Mouse (Mus musculus): ENCODE data around the gene Slpi. TPM values are rescaled to one million over a fixed set of nuclear protein-coding genes. Genes with fewer than 3 reads are reported as not detected.

Gene Slpi
- polyA plus RNA-seq, 1 experiment from 2014 or later, result not detected

GRCm38 (mm10) chr2:164432541-164433191, 43.8 kb upstream of the Slpi start:
- Histone ChIP-seq H3K9me3 (ENCODE audit: control insufficient read depth, low read length) (no peaks in the 10 kb centered on the region), H3K4me2 (replicated peaks; ENCODE audit: low read depth, low read length) (peak overlapping the region; percentile 25), H3K36me3 (ENCODE audit: control insufficient read depth, insufficient read depth, low read length) (peaks cover 15% of the 10 kb centered on the region; the same call in 1 of the 2 replicates), H3K4me3 (ENCODE audit: low read length) (no peak overlapping the region), H3K27me3 (ENCODE audit: control insufficient read depth, insufficient read depth, low read length) (no peaks in the 10 kb centered on the region), H3K4me1 (ENCODE audit: control insufficient read depth, insufficient read depth, low read length) (peaks cover 70% of the 10 kb centered on the region), H3K9ac (ENCODE audit: low read depth, low read length) (no peak overlapping the region; the same call in 1 of the 2 replicates), H3K27ac (ENCODE audit: low read depth, low read length) (peak overlapping the region; percentile 80)
- peak; percentile 11 for ATAC-seq (ENCODE audit: low FRiP score, low TSS enrichment)
- WGBS, result 16% methylated on average over 22 of the region's 22 CpGs

GRCm38 (mm10) chr2:164431676-164432465, 43.0 kb upstream of the Slpi start:
- Histone ChIP-seq H3K4me3 (ENCODE audit: low read length) (no peak overlapping the region; the same call in 1 of the 2 replicates), H3K27me3 (ENCODE audit: control insufficient read depth, insufficient read depth, low read length) (no peaks in the 10 kb centered on the region), H3K9me3 (ENCODE audit: control insufficient read depth, low read length) (no peaks in the 10 kb centered on the region), H3K36me3 (ENCODE audit: control insufficient read depth, insufficient read depth, low read length) (peaks cover 23% of the 10 kb centered on the region; the same call in 1 of the 2 replicates), H3K4me2 (replicated peaks; ENCODE audit: low read depth, low read length) (peak overlapping the region; percentile 25), H3K9ac (ENCODE audit: low read depth, low read length) (peak overlapping the region; percentile 14; the same call in 1 of the 2 replicates), H3K27ac (ENCODE audit: low read depth, low read length) (peak overlapping the region; percentile 80), H3K4me1 (ENCODE audit: control insufficient read depth, insufficient read depth, low read length) (peaks cover 64% of the 10 kb centered on the region)
- 45% methylated on average over 9 of the region's 9 CpGs for WGBS
- no peak for ATAC-seq (ENCODE audit: low FRiP score, low TSS enrichment)

GRCm38 (mm10) chr2:164430697-164431096, 41.8 kb upstream of the Slpi start:
- no peaks in the 10 kb centered on the region for H3K9me3 ChIP-seq (ENCODE audit: control insufficient read depth, low read length)
- H3K4me3 ChIP-seq (ENCODE audit: low read length), result no peak overlapping the region
- H3K9ac ChIP-seq (ENCODE audit: low read depth, low read length), result no peak overlapping the region
- WGBS, result 9% methylated on average over 7 of the region's 7 CpGs
- H3K27me3 ChIP-seq (ENCODE audit: control insufficient read depth, insufficient read depth, low read length), result no peaks in the 10 kb centered on the region
- ATAC-seq (ENCODE audit: low FRiP score, low TSS enrichment), result 0 out of 2 replicates have a peak, but pooled peaks have one; percentile 44
- no peak overlapping the region; the same call in 1 of the 2 replicates for H3K27ac ChIP-seq (ENCODE audit: low read depth, low read length)
- H3K36me3 ChIP-seq (ENCODE audit: control insufficient read depth, insufficient read depth, low read length), result peaks cover 24% of the 10 kb centered on the region; the same call in 1 of the 2 replicates
- H3K4me1 ChIP-seq (ENCODE audit: control insufficient read depth, insufficient read depth, low read length), result peaks cover 53% of the 10 kb centered on the region
- no peak overlapping the region for H3K4me2 ChIP-seq (replicated peaks; ENCODE audit: low read depth, low read length)

GRCm38 (mm10) chr2:164429881-164430615, 41.2 kb upstream of the Slpi start:
- Histone ChIP-seq H3K4me3 (ENCODE audit: low read length) (no peak overlapping the region), H3K9ac (ENCODE audit: low read depth, low read length) (no peak overlapping the region), H3K4me1 (ENCODE audit: control insufficient read depth, insufficient read depth, low read length) (peaks cover 47% of the 10 kb centered on the region), H3K4me2 (replicated peaks; ENCODE audit: low read depth, low read length) (no peak overlapping the region), H3K27me3 (ENCODE audit: control insufficient read depth, insufficient read depth, low read length) (no peaks in the 10 kb centered on the region), H3K9me3 (ENCODE audit: control insufficient read depth, low read length) (no peaks in the 10 kb centered on the region), H3K27ac (ENCODE audit: low read depth, low read length) (no peak overlapping the region; the same call in 1 of the 2 replicates), H3K36me3 (ENCODE audit: control insufficient read depth, insufficient read depth, low read length) (peaks cover 24% of the 10 kb centered on the region; the same call in 1 of the 2 replicates)
- WGBS, result 51% methylated on average over 15 of the region's 15 CpGs
- no peak for ATAC-seq (ENCODE audit: low FRiP score, low TSS enrichment)

- ATAC-seq (ENCODE audit: low FRiP score, low TSS enrichment), result no peak
- Histone ChIP-seq H3K4me2 (replicated peaks; ENCODE audit: low read depth, low read length) (no peak overlapping the region), H3K9me3 (ENCODE audit: control insufficient read depth, low read length) (no peaks in the 10 kb centered on the region), H3K36me3 (ENCODE audit: control insufficient read depth, insufficient read depth, low read length) (peaks cover 35% of the 10 kb centered on the region; the same call in 1 of the 2 replicates), H3K27me3 (ENCODE audit: control insufficient read depth, insufficient read depth, low read length) (no peaks in the 10 kb centered on the region), H3K27ac (ENCODE audit: low read depth, low read length) (no peak overlapping the region), H3K9ac (ENCODE audit: low read depth, low read length) (no peak overlapping the region), H3K4me1 (ENCODE audit: control insufficient read depth, insufficient read depth, low read length) (peaks cover 31% of the 10 kb centered on the region), H3K4me3 (ENCODE audit: low read length) (no peak overlapping the region)
- WGBS, result 30% methylated on average over 5 of the region's 5 CpGs
Observed at GRCm38 (mm10) chr2:164428451-164428850, 39.6 kb upstream of the Slpi start.

GRCm38 (mm10) chr2:164426952-164427351, 38.1 kb upstream of the Slpi start:
- H3K27me3 ChIP-seq (ENCODE audit: control insufficient read depth, insufficient read depth, low read length), result no peaks in the 10 kb centered on the region
- no peak for ATAC-seq (ENCODE audit: low FRiP score, low TSS enrichment)
- no peak overlapping the region for H3K27ac ChIP-seq (ENCODE audit: low read depth, low read length)
- H3K4me2 ChIP-seq (replicated peaks; ENCODE audit: low read depth, low read length), result no peak overlapping the region
- WGBS, result 74% methylated on average over 5 of the region's 5 CpGs
- no peaks in the 10 kb centered on the region for H3K9me3 ChIP-seq (ENCODE audit: control insufficient read depth, low read length)
- H3K9ac ChIP-seq (ENCODE audit: low read depth, low read length), result no peak overlapping the region
- H3K4me3 ChIP-seq (ENCODE audit: low read length), result no peak overlapping the region
- H3K4me1 ChIP-seq (ENCODE audit: control insufficient read depth, insufficient read depth, low read length), result peaks cover 16% of the 10 kb centered on the region
- H3K36me3 ChIP-seq (ENCODE audit: control insufficient read depth, insufficient read depth, low read length), result peaks cover 35% of the 10 kb centered on the region; the same call in 1 of the 2 replicates

- Histone ChIP-seq H3K27me3 (ENCODE audit: control insufficient read depth, insufficient read depth, low read length) (no peaks in the 10 kb centered on the region), H3K4me1 (ENCODE audit: control insufficient read depth, insufficient read depth, low read length) (peaks cover 8% of the 10 kb centered on the region), H3K27ac (ENCODE audit: low read depth, low read length) (no peak overlapping the region), H3K36me3 (ENCODE audit: control insufficient read depth, insufficient read depth, low read length) (peaks cover 35% of the 10 kb centered on the region; the same call in 1 of the 2 replicates), H3K4me3 (ENCODE audit: low read length) (no peak overlapping the region), H3K4me2 (replicated peaks; ENCODE audit: low read depth, low read length) (no peak overlapping the region), H3K9ac (ENCODE audit: low read depth, low read length) (no peak overlapping the region), H3K9me3 (ENCODE audit: control insufficient read depth, low read length) (no peaks in the 10 kb centered on the region)
- peak; percentile 51; the same call in 1 of the 2 replicates for ATAC-seq (ENCODE audit: low FRiP score, low TSS enrichment)
- WGBS, result 26% methylated on average over 12 of the region's 12 CpGs
Observed at GRCm38 (mm10) chr2:164426121-164426520, 37.2 kb upstream of the Slpi start.

- Histone ChIP-seq H3K27ac (ENCODE audit: low read depth, low read length) (no peak overlapping the region), H3K4me3 (ENCODE audit: low read length) (no peak overlapping the region), H3K4me1 (ENCODE audit: control insufficient read depth, insufficient read depth, low read length) (peaks cover under 1% of the 10 kb centered on the region; the same call in 1 of the 2 replicates), H3K9ac (ENCODE audit: low read depth, low read length) (no peak overlapping the region), H3K4me2 (replicated peaks; ENCODE audit: low read depth, low read length) (no peak overlapping the region), H3K27me3 (ENCODE audit: control insufficient read depth, insufficient read depth, low read length) (no peaks in the 10 kb centered on the region), H3K36me3 (ENCODE audit: control insufficient read depth, insufficient read depth, low read length) (peaks cover 35% of the 10 kb centered on the region; the same call in 1 of the 2 replicates), H3K9me3 (ENCODE audit: control insufficient read depth, low read length) (no peaks in the 10 kb centered on the region)
- 84% methylated on average over 5 of the region's 5 CpGs for WGBS
- no peak for ATAC-seq (ENCODE audit: low FRiP score, low TSS enrichment)
Observed at GRCm38 (mm10) chr2:164425401-164425800, 36.5 kb upstream of the Slpi start.

Measured in kidney, embryonic 14.5 days (tissue).